Mouse (Mus musculus) embryo, embryonic 9.5 days (tissue): ENCODE measurements around the gene Gm16429.
"Not testable (repeated sequence)": the region's sequence is repeated elsewhere in the genome, so short reads cannot be mapped to it uniquely, and the experiment has no call there.

Experiments
- DNase-seq: peaks from one replicate; pipeline ENCODE4 v3.0.0-alpha.2; 2017; ENCODE audit errors: extremely low spot score

Gm16429 gene

GRCm38 (mm10) chr5:93928952-93929351 lies at the start of gene Gm16429:
TSS of gene Gm16429 (minus strand) at chr5:93929052.
- not testable (repeated sequence) for DNase-seq
